Mouse (Mus musculus) NIH3T3 (cell line): ENCODE data around the gene Arhgap27.

ENCODE experiments used
- DNase-seq: peaks from one replicate; pipeline ENCODE4 v3.0.0-alpha.2; 2012; ENCODE audit warnings: low read depth

The Arhgap27 gene

GRCm38 (mm10) chr11:103381505-103381904 lies 18.0 kb upstream of the Arhgap27 start:
- DNase-seq: no peak

- DNase-seq: no peak
These were observed 17.0 kb upstream of the Arhgap27 start for GRCm38 (mm10) chr11:103380460-103380859.

GRCm38 (mm10) chr11:103378341-103378740 lies 14.8 kb upstream of the Arhgap27 start:
- peak; percentile 35 for DNase-seq

- DNase-seq: no peak
These were observed 12.3 kb upstream of the Arhgap27 start for GRCm38 (mm10) chr11:103375772-103376171.

GRCm38 (mm10) chr11:103375258-103375657 lies 11.8 kb upstream of the Arhgap27 start:
- no peak for DNase-seq

GRCm38 (mm10) chr11:103373922-103374321 lies 10.4 kb upstream of the Arhgap27 start:
- no peak for DNase-seq

- DNase-seq: no peak
These were observed 9.1 kb upstream of the Arhgap27 start for GRCm38 (mm10) chr11:103372561-103372960.

- no peak for DNase-seq
These were observed 8.6 kb upstream of the Arhgap27 start for GRCm38 (mm10) chr11:103372068-103372467.

GRCm38 (mm10) chr11:103371222-103371539 lies 7.7 kb upstream of the Arhgap27 start:
- no peak for DNase-seq

- no peak for DNase-seq
These were observed 7.1 kb upstream of the Arhgap27 start for GRCm38 (mm10) chr11:103370397-103371221.

GRCm38 (mm10) chr11:103365530-103365929 lies 2.0 kb upstream of the Arhgap27 start:
- peak; percentile 24 for DNase-seq

GRCm38 (mm10) chr11:103365022-103365421 lies 1.5 kb upstream of the Arhgap27 start:
- DNase-seq: no peak

- no peak for DNase-seq
These were observed 843 bp upstream of the Arhgap27 start for GRCm38 (mm10) chr11:103364335-103364734.

GRCm38 (mm10) chr11:103362521-103363181 lies 841 bp downstream of the Arhgap27 start:
- DNase-seq: peak; percentile 37

- DNase-seq: no peak
These were observed 1.4 kb downstream of the Arhgap27 start for GRCm38 (mm10) chr11:103362054-103362432.

- DNase-seq: no peak
These were observed 2.0 kb downstream of the Arhgap27 start for GRCm38 (mm10) chr11:103361396-103362053.

GRCm38 (mm10) chr11:103360661-103361081 lies 2.8 kb downstream of the Arhgap27 start:
- no peak for DNase-seq

GRCm38 (mm10) chr11:103359841-103360641 lies 3.5 kb downstream of the Arhgap27 start:
- DNase-seq: no peak

GRCm38 (mm10) chr11:103359122-103359521 lies 4.4 kb downstream of the Arhgap27 start:
- peak; percentile 75 for DNase-seq

- DNase-seq: no peak
These were observed 5.2 kb downstream of the Arhgap27 start for GRCm38 (mm10) chr11:103358316-103358715.

GRCm38 (mm10) chr11:103357710-103358109 lies 5.8 kb downstream of the Arhgap27 start:
- DNase-seq: no peak
